Mouse (Mus musculus) adrenal gland, postnatal 4 days (tissue): ENCODE results near the gene Gldn. TPM values are rescaled to one million over a fixed set of nuclear protein-coding genes. Genes with fewer than 3 reads are reported as not detected.

ENCODE experiments used
- total RNA-seq, 2 experiments: library from RNA; stranded (reverse); gene quantifications; 2 replicates each; pipeline ENCODE4 v1.2.3; 2021

Gene Gldn
- total RNA-seq, 2 experiments from 2014 or later = 1.9 to 2.2 TPM

Other genes with a start within 250 kb of the Gldn start
- gene Tnfaip8l3, start 218.1 kb upstream of the Gldn start, total RNA-seq = under 1 TPM; 0.17 to 0.31 TPM
- not detected for gene Cyp19a1, start 18.4 kb upstream of the Gldn start, total RNA-seq
- gene Dmxl2, start 215.1 kb downstream of the Gldn start, total RNA-seq = 10 to 100 TPM; 18.8 to 23.4 TPM